Mouse (Mus musculus): ENCODE measurements around the gene 9430007A20Rik.

GRCm38 (mm10) chr4:144551156-144551555 is 31.5 kb downstream of the 9430007A20Rik start:
- TF ChIP-seq CTCF (IDR thresholded peaks at IDR 0.05; ENCODE audit: low read depth): no peak
- no peak for TF ChIP-seq EP300 (IDR thresholded peaks at IDR 0.05; ENCODE audit: low read depth)
